Mouse (Mus musculus) mature B cell (primary cell): ENCODE data around the gene Mrvi1.

Experiments
- in situ Hi-C: fragments of 300-500 bp; cut with MboI; formaldehyde crosslinking; loops from 2 replicates; pipeline ENCODE4 v1.14.3; 2019

Gene Mrvi1

DNA sequence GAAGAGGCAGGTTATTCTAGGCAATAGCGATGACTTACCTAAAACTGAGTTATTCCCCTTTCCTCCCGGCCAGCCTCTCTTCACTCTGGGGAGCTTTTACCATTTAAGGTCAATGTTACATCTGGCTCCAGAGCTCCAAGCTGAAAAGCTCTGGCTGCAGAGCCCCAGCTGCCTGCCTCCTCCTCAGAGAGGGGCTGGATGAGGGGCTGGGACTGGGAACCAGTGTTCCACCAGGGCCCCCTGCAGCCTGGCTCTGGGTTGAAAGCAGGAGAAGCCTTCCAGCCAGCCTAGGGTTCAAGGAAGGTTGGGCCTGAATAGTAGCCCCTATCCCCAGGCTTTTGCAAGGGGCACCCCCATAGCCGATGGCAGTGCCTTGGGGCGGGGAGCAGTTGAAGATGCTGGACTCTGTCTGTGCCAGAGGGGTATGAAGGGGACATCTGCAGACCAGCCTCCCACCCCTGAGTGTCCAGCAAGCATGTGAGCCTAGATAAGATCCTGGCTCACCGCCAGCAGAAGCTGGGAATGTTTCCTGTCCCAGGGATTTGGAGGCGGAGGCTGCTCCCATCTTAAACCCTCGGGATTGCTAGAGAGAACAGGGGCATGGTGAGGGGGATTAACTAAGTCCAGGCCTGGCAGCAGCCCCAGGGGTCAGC, at the start of gene Mrvi1:
TSS of gene Mrvi1 (minus strand) at position 409 of the 653 bp plus-strand sequence.
- in situ Hi-C loops = no loop called here

DNA sequence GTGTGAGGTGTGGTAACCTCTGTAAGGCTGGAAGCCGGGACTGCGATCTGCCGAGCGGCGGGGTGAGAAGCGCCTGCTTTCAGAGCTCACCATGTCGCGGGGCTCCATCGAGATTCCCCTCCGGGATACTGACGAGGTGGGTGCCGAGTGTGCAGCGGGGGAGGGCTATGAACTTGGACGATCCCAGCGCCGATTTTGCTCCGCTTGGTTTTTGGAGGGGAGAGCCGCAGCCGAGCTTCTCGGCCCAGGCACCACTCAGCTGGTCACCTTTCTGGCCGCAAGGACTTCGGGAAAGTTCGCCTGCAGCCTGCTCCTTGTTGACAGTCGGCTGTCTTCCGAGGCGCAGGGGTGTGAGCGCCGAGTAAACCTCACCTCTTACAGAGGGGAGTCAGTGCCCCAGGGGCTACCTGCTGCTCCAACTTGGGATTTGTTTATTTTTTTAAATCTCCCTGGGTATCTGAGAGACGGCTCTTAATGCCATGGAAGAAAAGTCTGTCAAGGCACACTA, 46.8 kb upstream of the Mrvi1 start:
- in situ Hi-C loops = no loop called here

DNA sequence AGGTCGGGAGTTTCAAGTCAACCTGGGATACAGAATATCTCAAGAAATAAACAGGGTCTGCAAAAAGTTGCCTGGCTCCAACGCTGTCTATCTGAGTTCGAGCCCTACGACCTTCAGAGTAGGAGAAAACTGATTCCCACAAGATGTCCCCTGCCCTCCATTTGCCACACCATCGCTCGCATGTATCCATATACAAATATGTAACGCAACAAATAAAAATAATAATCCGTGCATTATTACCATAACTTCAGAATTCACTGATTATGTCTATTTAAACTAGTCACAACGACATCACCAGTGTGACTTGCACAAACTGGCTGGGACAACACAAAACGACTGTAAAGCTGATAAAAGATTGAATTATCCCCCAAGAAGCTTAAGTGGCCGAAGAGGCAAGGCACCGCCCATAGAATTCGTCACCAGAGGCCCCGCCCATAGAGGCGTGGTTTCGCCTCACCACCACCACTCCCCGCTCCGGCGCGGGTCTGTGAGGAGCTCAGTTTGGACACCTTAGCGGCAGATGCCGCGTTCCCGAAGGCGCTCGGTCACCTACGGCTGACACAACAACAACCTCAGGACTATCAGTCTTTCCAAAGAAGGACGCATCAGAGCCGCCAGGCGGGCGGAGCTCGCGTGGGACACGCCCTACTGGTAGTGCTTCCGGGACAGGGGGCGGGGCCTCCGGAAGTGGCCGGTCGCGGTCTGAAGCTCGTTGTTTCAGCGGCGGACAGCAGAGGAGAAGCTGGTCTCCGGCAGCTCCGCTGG, 46.2 kb upstream of the Mrvi1 start, which contains the start of gene Ctr9:
TSS of gene Ctr9 (plus strand) at position 671 of the 765 bp plus-strand sequence.
- in situ Hi-C loops = no loop called here

DNA sequence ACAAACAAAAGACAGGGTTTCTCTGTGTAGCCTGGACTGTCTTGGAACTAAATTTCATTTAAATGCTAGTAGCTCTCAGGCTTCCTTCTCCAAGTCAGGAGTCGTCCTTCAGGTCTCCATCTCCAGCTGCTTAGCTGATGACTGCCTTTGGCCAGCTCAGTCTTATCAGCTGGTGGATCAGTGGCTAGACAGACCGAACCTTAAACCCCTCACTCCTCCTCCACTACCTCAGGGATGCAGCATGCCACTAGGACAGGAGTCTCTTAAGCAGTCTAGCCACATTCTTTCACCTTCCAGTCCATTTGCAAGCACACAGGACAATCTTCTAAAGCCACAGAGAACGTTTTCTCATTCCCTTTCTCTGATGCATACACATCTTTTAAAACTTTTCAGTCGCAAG, 42.7 kb upstream of the Mrvi1 start:
- in situ Hi-C loops = no loop called here

DNA sequence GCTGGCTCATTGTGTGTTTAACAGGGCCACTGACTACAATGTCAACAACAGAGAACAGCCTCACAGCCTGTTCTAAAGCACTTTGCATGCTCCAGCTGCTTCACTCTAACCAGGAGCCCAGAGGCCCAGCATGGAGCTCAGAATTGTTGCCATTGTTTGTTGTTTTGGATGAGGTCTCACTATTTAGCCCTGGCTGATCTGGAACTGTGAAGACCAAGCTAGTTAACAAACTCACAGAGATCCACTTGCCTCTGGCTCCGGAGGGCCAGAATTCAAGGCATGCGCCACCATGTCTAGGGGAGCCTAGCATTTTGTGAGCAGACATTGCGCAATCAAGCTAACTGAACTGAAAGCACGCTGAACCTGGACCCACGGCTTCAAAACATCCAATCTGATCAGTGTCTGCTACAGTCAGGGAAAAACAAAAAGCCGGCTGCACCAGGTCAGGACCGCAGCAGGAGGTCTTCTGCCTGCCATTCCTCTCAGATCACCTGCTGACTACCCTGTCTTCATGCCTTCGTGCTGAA, 41.9 kb upstream of the Mrvi1 start:
- in situ Hi-C loops = no loop called here

DNA sequence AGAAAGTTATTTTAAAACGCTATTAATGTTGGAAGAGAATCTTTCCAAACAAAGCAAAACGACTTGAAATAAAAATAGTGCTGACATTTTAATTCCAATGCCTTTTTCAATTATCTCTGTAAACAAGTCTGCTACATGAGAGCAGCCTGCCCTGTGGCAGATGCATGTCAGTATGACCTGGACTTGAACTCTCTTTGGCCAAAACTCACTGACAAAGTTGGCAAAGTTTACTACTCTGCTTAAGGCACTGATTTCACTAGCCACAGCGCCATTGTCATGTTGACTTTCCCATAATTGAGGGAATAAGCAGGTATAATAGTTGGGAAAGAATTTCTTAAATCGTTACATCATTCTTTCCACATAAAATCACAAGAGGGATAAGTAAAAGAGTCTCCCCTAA, 38.6 kb upstream of the Mrvi1 start:
- in situ Hi-C loops = no loop called here

DNA sequence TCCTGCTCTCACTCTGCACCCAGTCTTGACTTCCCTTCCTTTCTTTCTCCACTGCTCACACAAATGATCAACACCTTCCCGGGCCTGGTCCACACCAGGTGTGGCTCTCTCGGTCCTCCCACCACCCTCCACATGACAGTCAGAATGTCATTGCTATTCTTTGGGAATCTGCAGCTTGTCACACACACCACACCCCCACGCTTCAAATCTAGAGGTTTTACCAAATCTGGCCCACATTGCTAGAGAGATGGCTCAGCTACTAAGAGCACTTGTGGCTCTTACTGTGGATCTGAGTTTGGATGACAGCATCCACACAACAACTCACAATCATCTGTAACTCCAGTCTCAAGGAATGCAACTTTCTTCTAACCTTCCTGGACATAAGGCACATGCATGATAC, 34.7 kb upstream of the Mrvi1 start:
- in situ Hi-C loops = loop anchor here (10.0 kb wide), 2 partner anchors 212 to 292 kb away; no protein-coding TSS in a partner anchor

DNA sequence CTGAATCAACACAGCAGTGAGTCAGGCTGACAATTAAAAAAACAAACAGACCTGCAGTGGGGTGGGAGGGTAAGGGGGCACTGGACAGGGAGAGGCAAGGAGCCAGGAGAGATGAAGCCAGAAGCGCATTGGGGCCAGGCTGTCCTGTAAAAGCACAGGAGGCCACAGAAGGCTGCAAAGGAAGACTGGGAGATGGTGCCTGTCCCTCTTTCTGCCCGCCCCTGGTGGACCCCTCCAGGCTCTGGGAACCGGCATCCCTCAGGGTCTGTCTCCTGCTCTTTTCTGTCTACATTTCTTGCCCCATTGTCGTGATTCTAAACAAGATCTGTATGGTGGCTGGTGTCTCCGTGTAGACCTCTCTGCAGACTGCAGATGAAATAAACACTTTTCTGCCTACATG, 33.5 kb upstream of the Mrvi1 start:
- in situ Hi-C loops = loop anchor here (10.0 kb wide), 2 partner anchors 211 to 291 kb away; no protein-coding TSS in a partner anchor

DNA sequence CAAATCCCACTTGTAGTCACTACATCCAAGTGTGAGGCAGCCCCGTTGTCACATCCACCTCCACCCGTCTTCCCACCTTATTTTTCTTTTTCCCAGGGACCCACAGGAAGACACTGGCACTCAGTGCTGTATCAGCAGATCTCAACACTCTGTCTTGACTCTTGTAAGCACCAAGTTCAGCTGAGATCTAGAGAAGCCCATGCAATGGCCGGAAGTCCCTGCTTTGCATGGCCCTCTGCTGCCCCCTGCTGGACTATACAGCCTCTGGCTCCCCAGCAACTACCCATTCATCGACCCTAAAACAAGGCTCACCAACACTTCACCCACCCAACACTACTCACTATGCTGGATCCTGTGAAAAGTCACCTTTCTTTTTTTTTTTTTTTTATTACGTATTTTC, 32.6 kb upstream of the Mrvi1 start:
- in situ Hi-C loops = loop anchor here (10.0 kb wide), 2 partner anchors 210 to 290 kb away; no protein-coding TSS in a partner anchor

DNA sequence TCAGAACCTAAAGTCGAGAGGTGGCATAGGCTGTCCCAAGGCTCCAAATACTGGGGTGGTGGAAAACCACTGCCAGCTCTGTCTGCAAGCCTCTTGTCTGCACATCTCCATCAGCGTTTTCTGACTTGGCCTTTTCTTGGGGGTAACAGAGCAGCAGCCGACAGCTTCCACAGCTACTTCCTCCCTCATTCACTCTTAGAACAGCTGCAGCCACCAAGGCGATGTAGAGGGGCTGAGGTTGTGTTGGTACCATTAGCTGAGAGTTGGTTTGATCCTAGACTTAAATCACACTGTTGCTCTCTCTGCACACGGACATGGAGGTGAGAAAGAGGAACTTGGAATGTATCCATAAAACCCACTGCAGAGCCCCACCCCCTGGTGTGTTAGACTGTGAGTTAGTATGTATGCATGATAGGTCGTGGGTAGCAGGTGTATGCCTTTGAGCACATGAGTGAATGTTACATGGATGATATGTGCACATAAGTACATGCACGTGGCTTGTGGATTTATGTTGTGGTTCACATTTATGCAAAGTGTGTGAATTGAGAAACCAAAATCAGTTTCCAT, 31.9 kb upstream of the Mrvi1 start:
- in situ Hi-C loops = loop anchor here (10.0 kb wide), 2 partner anchors 209 to 289 kb away; no protein-coding TSS in a partner anchor

DNA sequence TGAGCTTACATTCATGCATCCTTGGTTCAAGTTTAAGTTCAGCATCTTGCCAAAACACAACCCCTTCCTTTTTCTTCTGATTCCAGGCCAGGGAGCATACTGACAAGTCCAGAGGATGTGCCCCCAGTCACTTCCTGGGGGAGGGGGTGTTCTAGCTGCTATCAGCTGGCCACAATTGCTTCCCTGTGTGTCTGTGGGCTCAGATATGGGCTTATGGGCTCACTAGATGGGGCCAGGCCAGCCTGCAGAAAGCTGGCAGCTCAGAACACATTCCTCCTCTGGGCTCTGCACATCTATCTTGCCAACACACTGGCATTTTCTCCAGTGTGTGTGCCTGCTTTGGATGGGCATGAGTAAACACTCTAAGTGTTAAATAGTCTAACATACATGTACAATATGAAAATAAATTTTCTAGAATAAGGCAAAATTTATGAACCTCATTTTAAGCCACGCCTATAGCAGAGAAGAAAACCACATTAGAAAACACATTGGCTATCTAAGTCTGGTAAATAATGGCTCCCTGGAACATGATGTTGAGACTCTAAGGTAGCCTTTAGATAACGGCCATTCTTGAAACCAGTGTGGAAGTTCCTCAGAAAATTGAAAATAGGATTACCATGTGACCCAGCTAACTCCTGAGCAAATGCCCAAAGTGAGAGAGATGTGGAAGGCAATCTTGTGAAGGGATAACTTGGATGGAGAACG, 22.0 kb upstream of the Mrvi1 start:
- in situ Hi-C loops = no loop called here

DNA sequence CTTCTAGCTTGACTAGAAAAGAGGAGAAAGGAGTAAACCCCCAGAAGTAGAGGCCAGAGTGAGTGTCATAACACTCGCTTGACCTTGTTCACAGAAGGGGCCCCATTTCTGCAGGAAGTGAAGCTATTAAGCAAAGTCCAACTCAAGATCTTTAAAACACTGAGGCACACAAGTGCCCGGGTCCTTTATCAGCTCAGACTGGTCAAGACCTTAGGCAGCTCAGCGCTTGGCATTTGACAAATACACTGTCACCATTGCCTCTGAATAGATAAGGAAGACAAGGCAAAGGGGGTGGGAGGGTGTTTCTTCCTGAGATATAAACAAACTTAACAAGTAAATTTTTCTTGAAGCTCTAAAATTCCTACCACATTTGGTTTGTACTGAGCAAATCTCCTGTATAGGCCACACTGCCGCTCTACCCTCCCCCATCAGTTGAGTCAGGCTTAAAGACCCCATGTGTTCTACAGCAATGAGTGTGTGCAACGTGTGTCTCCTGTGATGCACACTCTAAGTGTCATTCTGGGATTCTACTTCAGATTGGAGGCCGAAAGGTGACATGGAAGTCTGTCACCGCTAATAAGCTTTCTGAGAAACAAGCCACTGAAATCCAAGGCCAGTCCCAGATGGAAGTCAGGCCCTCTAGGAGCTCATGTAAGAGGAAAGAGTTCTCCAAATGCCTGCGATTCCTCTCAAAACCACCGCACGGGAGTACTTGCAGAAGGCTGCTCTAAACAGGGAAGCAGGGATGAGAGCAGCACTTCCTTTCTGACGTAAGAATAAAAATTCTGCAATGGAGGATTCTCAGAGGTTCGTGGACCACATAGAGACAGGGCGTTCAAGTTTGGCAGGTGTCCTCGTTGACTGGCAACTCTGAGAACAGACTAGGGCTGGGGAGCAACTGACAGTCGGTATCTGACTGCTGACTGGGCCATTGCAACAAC, 16.9 kb upstream of the Mrvi1 start:
- in situ Hi-C loops = no loop called here

DNA sequence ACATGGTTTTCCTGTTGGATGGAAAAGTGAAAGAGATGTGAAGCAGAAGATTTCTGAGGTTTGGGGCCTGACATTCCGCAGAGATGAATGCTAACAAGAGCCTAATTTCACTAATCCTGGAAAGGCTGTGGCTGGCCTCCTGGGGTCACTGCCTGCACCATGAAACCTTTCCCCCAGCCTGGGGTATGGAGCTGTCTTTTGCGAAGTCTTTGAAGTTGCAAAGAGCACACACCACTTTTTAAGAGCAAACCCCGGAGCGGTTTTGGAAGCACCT, 8.9 kb upstream of the Mrvi1 start:
- in situ Hi-C loops = no loop called here

DNA sequence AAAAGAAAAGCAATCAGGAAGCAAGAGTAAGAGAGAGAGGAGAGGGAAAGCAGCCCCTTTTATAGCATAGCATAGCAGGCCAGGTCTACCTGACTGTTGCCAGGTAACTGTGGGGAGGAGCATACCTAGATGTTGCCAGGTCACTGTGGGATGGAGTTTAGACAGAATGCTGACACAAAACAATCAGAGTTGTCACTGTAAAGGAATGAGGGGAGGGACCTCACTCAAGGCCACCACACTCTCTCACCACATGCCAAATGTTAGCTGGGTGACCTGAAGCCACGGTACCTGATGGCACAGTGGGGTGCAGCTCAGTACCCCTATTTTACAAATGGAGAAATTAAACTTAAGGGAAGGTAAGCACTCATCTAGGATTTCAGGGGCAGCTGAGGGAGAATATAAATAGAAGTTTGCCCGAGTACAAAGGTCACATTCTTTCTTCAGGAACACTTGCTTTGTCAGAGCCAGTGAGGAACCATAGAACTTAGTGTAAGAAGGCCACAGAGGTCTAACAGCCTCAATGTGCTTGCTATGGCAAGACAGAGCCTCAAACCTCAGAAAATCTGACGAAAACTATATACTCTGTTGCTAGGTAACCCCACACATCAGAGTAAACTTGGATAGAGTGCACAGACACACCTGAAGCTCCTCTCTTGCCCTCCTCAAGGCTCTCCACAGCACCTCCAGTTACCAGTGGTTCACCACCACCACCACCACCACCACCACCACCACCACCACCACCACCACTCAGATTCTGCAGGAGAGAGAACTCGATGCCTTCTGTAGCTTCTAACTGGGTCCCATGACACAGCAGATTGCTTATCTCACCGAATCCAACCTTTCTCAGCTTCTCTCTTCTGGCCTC, 8.3 kb upstream of the Mrvi1 start:
- in situ Hi-C loops = no loop called here

DNA sequence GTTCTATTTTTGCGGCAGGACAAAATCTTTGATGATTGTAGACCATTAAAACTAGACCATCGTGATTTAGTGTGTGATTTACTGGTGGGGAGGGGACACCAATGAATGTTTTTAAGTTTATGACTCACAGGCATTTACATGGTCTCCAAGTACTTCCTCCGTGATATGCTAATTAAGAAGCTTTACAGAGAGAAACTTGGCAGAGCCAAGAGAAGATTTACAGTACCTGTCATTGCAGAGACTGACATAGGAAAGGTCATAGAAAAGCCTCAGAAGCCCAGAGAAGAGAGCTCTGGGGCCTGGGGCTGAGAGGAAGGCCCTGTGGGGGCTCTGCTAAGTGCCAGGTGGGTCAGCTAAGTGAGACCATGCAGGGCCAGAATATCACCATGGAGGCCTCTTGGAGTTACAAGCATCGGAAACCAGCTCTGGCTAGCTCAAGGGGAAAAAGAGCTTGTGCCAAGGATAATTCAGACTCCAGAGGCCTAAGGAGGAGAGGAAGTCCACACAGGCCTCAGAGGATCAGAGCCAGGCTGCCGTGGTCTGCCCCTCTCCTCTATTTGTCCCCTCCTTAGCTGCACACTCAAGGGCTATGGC, 7.1 kb upstream of the Mrvi1 start:
- in situ Hi-C loops = no loop called here

DNA sequence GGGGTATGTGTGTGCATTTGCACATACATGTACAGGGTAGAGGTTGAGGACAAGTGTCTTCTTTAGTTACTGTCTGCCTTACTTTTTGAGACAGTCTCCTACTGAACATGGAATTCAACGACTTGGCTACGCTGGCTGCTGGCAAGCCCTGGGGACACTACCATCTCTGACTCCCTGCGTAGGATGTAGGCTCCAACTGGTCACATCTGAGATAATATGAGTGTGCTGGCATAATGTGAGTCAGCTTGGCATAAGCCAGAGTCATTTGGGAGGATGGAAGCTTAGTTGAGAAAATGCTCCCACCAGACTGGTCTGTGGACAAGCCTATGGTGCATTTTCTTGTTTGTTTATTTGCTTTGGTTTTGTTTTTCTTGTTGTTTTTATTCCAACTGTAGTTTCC, 5.8 kb upstream of the Mrvi1 start:
- in situ Hi-C loops = no loop called here

DNA sequence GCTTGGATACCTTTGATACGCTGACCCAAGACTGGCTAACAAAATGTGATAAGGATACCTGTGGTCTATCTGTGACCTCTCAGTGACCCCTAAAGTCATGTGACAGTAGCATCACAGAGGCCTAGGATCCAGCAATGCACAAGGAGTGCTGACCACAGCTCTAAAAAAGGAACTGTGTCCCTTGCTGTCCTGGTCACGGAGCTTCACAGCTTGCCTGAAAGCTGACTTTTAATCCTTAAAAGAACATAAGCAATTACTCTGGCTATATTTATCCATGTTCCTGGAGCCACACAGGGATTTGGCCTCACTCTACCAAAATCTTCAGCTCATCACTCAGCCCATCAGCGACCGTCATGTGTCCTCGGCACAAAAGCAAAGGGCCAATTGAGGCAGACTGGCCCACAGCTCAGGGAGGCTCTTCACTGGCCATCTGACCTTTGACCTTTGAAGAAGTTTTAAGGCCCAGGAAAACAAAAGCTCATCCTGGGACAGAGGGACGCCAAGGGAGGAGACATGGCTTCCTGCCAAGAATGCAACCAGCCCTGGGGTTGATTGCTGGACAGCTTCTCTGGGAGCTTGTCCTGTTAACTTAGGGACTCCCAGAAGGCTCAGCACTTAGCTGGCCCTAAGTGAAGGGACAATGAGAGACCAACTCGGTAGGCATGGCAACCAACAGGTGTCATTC, 3.5 kb upstream of the Mrvi1 start:
- in situ Hi-C loops = no loop called here

DNA sequence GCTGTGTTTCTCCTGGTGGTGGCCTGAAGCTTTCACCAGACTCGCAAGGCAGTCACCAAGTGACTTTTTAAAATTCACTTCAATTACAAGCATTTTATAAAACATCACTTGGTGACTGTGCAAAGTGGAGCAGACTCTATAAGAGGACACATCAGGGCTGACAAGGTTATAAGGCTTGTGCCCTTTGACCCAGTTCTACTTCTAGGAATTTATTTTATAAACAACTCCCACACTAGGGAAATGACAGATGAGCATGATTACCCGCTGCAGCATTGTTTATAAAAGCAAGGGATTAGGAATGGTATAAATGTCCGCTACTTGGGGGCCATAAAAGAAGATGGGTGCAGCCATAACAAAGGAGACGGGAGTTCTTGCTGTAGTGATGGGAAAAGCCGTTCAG, 1.4 kb upstream of the Mrvi1 start:
- in situ Hi-C loops = no loop called here

DNA sequence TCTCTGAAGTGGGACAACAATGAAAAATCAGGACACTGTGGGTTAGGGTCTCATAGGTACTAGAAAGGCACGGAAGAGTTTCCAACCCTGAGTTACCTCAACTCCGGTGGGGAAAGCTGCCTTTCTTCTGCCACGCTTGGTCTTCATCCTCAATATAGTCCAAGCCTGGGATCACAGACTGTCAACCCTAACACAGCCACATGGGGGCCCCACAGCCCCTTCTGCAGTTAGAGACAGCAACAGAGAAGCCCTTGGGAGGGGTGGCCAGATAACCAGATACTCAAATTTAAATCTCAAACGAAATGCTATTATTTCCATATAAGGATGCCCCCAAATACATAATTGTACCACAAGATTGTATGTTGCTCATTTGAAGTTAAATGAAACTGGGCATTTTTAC, 503 bp upstream of the Mrvi1 start:
- in situ Hi-C loops = no loop called here
